Mouse (Mus musculus): ENCODE data around the gene Adgrl2.

The Adgrl2 gene

DNA sequence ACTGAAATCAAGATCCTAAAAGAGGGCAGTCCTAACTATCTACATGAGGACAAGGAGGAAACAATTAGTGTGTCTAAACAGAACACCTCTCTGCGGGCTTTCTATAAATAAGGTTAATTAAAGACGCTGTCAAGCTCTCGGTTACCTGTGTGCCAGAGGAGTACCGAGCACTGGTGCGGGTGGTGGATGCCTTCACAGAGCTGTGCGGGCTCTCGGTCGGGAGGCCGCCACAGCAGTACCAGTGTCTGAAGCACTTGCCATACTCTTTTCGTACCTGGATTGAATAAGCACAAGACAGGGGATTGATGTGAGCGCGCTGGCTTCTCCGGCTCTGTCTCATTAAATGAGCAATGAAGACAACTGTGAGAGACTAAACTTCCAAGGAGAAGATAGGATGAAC lies 166.8 kb downstream of the Adgrl2 start:
- DNase-seq (ENCODE audit: low read depth, low spot score): no peak

DNA sequence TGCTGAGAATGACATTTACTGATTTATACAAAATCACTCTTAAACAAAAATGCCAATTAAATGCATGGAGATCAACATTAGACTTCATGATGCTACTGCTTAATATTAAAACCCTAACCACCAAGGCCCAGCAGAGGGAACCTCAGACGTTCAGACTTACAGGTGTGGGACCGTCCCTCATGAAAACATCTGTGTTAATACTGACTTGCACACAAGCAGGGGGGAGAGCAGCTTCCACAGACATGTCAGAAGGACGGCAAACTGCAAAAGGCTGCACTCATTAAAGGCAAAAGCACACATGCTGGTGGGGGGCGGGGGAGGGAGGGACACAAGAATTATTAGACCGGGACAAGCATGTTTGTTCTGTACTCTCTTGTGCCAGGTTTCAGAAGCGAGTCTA lies 168.7 kb downstream of the Adgrl2 start:
- DNase-seq (ENCODE audit: low read depth, low spot score): no peak

DNA sequence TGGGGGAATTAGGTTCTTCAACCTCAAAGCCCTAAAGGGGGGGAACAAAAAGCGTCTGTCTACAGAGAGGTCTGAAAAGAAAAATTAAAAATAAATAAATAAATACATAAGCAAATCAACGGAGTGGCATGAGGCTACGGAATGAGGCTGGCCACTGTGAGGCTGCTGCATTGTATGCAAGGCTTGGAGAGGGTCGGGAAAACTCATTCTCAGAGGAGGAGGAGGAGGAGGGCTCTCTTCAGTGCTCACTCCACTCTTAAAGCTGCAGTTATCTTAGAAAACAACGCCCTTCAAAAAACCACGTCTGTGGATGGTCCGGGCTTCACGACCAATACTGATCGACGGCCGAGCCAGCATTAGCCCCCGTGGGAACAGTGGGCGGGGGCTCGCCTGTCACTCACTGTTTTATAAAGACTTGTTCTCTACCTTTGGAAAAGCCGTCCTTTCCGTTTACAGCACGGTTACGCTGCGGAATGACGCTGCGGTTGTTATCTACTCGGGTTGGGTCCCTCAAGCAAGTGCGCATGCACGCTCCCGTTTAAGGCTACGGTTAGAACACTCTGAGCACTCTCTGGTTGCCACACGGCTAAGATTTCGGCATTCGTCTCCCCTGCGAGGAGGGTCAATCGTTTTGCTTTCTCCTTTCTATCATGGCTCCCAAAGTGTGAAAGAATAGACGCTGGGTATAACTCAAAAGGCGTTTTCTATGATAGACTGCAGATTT lies 170.9 kb downstream of the Adgrl2 start:
- no peak for DNase-seq (ENCODE audit: low read depth, low spot score)

DNA sequence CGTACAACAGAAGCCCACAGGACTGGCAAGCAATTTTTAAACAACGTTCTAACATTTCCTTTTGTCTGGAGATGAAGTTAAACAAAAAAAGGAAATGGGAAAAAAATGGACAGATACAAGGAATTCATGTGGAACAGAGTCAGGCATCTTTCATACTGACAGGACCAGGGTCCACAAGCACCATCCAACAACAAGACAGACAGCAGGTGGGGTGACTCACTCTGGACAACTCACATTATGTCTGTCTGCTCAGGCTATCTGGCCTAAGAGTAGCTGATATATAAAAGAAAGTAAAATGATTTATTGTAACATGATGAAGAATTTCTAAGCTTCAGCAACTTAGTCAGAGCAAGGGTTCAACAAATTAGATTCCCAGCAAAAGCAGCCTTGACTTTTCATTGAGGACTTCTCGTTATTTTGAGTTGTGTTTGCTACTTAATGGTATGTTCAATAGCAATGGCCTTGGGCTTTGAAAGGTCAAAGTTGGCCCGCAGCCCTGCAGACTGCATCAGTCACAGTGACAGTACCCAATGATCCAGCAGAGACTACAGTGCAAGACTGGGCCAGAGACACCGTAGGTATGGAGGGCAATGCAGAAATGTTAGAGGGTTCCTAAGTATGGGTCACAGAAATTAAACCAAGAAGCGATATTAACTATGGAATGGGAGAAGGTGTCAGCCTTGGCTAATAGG lies 171.8 kb downstream of the Adgrl2 start:
- no peak for DNase-seq (ENCODE audit: low read depth, low spot score)

DNA sequence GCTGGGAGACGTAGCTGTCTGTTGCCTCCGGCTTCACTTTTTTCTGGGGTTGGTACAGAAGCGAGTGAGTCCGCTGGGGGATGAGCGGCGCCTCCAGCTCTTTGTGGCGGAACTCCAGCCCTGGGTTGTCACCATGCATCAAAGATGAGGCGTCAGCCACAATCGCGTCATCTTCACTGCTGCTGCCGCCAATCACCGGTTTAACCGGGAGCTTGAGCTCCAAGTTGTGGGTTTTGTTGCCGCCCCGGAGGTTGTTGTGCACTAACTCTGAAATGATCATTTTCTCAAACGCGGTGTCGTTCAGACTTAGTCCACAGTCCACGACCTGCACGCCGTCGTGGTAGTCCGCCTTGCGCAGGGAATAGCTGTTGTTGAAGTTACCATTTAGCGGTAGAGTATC lies 172.9 kb downstream of the Adgrl2 start:
- DNase-seq (ENCODE audit: low read depth, low spot score): no peak

DNA sequence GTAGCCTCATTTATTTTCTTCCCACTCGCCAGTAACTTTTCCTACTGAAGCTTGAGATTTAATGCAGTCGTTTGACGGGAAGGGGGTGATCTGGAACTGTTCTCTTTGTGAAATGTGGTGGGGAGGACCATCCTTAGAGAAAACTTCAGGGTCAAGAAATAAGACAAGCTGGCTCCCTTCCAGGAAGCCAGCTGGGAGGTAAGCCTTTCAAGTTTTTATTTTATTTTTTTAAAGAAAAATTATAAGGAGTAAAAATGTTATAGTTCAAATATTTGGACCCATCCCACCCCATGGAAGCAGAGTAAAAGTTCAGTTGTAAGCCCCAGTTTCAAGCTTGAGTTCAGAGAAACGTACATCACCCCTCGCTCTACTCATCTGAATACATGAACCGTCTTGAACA lies 177.2 kb downstream of the Adgrl2 start:
- no peak for DNase-seq (ENCODE audit: low read depth, low spot score)

DNA sequence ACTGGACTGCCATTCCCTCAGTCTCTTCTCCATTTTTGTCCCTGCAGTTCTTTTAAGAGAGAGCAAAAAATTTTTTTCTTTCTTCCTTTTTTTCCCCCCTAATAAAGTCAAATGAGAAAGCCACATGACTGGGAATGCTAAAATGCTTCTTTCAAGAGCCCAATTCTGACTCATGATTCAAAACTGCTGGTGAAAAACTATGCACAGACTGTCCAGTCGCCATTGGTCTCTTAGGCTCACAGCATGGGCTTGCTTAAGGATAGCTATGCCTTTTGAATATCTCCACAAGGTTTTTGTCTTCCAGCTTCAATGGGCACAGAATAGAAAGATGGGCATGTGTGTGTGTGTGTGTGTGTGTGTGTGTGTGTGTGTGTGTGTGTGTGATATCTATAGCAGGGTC lies 178.3 kb downstream of the Adgrl2 start:
- DNase-seq (ENCODE audit: low read depth, low spot score): no peak

DNA sequence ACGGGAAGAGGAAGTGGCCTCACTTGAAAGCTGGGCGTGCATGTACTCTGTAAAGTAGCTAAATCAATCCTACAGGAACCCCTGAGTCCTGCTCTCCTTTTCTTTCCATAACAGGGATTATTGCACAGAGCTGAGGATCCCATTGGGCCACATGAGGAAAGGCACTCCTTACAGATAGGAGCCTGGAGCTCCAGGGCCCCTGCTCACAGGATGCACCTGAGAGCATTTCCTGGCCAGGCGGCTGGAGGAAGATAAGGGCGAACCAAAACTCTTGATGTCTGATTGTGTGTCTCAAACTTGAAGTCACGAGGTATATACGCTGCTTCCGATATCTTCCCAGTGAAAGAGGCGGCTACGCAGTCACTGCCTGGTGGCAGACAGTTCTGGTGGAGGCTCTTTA lies 183.4 kb downstream of the Adgrl2 start:
- DNase-seq (ENCODE audit: low read depth, low spot score): no peak

DNA sequence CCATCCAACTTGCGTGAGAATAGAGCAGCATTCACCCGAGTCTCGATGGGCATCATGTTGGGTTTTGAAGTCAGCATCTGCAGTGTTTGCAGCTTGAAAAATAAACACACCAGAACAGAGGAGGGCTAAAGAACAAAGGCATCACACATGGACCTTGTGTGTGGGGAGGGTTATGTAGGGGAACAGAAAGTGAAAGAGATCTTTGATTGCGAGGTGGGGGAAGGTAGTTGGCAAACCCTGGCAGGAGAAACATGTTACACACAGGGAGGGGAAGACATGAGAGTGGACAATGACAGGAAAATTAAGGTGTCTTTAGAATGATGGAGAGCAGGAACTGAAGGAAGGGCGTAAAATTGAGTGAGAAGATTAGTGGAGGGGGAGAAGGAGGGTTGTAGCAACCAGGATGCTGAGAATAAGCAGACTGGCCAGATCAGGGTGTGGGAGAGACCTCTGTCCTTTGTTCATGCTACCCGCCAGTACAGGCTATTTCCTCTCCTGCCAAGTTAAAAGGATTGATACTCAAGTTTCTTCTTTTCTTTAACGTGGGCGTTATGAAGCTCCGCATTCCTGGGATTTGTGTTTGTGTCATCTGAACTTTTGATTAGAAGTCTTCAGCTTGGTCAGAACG lies 197.0 kb downstream of the Adgrl2 start:
- no peak for DNase-seq (ENCODE audit: low read depth, low spot score)

DNA sequence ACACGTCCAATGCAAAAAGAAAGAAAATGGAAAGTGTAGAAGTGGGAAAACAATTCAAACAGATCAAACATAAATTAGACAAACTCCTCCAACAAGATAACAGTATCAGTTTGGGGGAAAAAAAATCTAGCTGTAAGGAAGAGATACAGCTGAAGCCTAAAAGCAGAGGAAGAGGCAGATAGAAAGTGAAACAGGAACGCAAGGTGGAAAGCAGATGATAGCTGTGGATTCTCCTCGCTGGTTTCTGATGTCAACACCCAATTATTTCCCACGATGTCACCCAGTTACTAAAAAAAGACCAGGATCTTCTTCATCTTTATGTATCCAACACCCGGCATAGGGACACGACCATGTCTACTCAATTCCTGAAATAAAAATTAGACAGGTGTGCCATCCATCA lies 220.0 kb downstream of the Adgrl2 start:
- DNase-seq (ENCODE audit: low read depth, low spot score): no peak

Data from c-Kit-negative CD71-positive TER-119-positive erythroid progenitor cells, embryonic 14.5 days (primary cell).